Mouse (Mus musculus) induced T-regulatory cell, adult 2 months (primary cell): ENCODE results near the gene Defb15.
"Not testable (repeated sequence)": the region's sequence is repeated elsewhere in the genome, so short reads cannot be mapped to it uniquely, and the experiment has no call there.

Source experiments
- DNase-seq: peaks from one replicate; pipeline ENCODE4 v3.0.0-alpha.2; 2012; ENCODE audit warnings: low read depth

Defb15 gene

DNA sequence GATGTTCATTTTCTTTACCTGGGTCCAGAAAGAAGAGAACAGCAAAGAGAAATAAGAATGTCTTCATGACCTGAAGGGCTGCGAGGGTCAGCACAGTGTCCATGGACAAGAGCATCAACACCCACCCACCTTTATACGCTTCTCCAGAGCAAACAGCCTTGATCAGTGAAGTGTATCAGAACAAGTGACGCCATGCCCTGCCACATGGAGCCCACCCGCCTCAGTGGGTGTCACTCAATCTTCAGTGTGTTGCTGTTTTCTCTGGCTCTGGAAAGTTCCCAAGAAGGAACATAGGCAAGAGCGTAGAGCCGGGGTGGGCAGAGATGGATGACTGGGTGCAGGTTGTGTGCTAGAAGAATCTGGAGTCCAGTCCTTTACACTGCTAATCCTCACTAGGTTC lies at the start of gene Defb15:
Defb15 (minus strand) TSS at position 101 of the 400 bp plus-strand sequence.
- no peak for DNase-seq

GRCm38 (mm10) chr8:21981664-21982337 lies 49.3 kb upstream of the Defb15 start:
- DNase-seq = no peak

DNA sequence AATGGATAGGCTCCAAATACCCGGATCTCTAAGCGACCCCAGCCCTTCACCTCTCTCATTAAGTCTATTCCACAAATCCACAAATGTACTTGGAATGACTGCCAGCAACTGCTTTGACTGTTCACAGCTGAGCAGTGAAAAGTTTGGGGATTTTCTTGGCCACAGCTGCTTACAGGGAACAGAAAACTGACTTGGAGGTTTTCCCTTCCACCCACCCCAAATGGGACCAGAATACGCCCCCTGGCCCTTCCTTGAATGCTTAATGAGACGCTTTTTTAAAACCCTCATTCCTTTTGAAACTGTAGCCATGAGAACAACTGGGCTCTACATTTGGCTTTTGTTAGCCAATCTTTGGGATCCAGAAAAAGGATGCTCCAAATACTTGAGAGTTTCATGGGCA lies 45.7 kb upstream of the Defb15 start:
- no peak for DNase-seq

- no peak for DNase-seq
These were observed 37.0 kb upstream of the Defb15 start, which contains the start of gene Ccdc70 for GRCm38 (mm10) chr8:21969475-21969874. Ccdc70 (plus strand) TSS chr8:21969775.

DNA sequence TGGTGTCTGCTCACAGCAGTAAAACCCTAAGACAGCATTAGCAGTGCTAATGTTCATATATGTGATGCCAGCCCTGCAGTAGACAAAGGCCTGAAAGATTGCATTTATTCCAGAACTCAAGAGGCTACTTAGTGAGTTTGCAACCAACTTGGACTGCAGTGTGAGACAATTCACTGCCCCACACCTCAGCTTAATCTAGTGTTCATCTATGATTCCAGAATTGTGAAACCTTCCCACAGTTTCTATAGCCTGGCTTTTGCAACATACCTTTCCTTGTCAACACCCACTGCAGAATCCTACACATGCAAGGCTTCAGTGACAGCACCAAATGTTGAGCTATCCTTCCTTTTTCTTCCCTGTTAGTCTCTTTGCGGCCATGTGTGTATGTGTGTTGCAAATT lies 34.1 kb upstream of the Defb15 start:
- DNase-seq = no peak

DNA sequence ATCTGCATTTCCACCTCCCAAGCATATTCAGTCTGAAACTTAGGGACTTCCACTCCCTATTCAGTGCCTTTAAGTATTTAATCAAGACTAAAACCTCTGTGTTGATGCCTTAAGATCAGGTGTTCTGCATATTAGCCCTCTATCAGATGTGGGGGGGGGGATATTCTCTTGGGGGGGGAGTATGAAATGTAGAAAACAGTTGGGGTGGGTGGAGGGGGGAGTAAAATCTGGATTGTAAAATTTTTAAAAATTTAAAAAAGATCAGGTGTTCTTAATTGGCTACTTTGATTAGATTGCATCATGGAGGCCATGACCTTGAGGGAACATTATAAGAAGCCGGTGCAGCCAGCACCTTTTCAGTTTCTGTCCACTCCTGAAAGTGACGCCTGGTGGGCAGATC lies 25.9 kb upstream of the Defb15 start, which contains the start of gene Fam90a1a:
Fam90a1a (plus strand) TSS at position 301 of the 400 bp plus-strand sequence.
- DNase-seq = no peak

DNA sequence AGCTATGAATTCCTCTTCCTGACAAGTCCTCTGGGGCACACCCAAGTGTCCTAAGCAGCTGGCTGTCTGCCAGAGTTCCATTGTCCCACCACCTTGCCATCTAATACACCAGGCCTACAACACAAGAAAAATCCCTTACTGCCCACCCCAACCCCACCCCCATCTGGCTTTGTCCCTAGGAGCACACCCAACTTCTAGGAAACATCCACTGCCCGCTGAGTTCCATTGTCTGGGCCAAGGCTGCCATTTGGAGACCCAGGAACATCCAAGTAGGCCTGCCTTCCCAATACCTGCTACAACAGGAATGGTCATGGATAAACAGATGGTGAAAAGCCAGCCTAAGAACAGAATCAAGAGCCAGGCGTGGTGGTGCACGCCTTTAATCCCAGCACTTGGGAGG lies 23.8 kb upstream of the Defb15 start:
- no peak for DNase-seq

- peak; percentile 46 for DNase-seq
These were observed 22.8 kb upstream of the Defb15 start for GRCm38 (mm10) chr8:21955321-21955720.

- DNase-seq = no peak
These were observed 15.0 kb upstream of the Defb15 start for GRCm38 (mm10) chr8:21947311-21948017.

DNA sequence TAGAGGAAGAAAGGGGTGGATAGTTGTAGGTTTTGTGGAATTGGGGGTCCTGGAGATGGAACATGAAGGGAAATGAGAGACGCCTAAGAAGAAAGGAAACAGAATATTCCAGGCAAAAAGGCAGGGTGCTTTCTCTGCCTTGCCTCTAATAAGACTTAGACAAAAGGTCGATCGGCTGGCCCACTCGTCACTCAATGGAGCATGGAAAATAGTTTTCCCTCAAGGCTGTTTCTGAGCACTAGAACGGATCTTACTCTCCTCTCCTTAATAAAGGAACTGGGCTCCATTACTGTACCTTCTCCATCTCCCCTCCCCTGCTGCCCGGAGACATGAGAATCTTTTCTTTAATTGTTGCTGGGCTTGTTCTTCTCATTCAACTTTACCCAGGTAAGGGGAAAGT lies 14.0 kb upstream of the Defb15 start, which contains the start of gene Defb13:
Defb13 (plus strand) TSS at position 301 of the 400 bp plus-strand sequence.
- DNase-seq = no peak

- not testable (repeated sequence) for DNase-seq
These were observed 5.5 kb upstream of the Defb15 start, which contains the start of gene Defb35 for GRCm38 (mm10) chr8:21938052-21938451. Defb35 (plus strand) TSS chr8:21938352.

- DNase-seq = not testable (repeated sequence)
These were observed 1.8 kb downstream of the Defb15 start for GRCm38 (mm10) chr8:21930754-21931153.

GRCm38 (mm10) chr8:21915625-21916024 lies 16.9 kb downstream of the Defb15 start:
- no peak for DNase-seq

DNA sequence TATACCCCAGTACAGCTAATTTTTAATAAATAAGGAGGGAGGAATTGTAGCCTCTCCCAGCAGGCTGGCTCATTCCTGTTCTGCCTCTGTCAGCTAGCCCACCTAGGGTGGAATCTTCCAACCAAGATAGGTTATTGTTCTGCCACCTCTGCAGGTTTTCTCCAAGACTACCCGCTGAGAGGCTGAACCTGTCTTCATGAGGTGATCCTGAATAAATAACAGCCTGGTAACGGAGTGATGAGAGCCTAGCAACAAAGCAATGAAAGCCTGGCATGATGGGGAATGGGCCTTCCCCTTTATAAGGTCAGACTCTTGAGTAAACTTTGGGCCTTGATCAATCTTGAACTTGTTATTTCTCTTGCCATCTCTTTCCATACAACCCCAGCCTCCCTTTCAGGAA lies 20.0 kb downstream of the Defb15 start:
- no peak for DNase-seq

DNA sequence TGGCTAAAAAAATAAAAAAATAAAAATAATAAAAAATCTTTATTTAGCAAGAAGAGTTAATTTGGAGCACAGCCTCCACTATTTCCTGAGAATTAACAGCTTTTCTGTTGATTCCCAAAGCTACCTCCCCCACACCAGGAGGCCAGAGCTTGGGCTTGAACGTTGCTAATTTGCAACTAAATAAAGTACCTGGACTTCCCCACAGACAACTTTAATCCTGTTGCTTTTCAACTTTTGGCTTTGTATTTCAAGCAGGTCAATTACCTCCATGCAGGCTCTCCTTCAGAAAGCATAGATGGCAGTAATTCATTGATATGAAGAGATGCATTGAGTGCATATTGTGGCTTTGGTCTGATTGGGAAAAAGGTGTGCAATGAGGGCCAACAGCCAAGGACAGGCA lies 20.6 kb downstream of the Defb15 start:
- DNase-seq = no peak

DNA sequence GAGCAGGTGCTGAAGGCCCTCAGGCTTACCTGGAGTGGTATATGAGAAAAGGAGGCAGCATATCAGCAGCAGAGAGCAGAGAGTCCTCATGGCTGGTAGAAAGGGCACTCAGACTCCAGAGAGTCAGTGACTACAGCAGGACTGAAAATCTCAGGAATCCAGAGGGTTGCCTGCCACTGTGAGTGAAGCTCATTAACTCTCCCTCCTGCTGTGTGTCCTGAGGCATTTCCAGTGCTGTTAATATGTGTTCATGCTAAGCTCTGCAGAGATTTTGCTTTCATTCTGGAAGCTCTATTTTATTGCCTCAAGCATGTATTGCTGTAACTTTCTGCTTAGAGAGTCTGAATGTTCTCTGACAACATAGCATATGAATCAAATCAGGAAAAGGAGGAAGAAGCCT lies 26.2 kb downstream of the Defb15 start, which contains the start of gene Defb11:
Defb11 (minus strand) TSS at position 123 of the 400 bp plus-strand sequence.
- not testable (repeated sequence) for DNase-seq

GRCm38 (mm10) chr8:21885321-21885720 lies 47.2 kb downstream of the Defb15 start, which contains the start of gene Defb9:
Defb9 (minus strand) TSS chr8:21885421.
- not testable (repeated sequence) for DNase-seq
